Mouse (Mus musculus) spleen, adult 2 months (tissue): ENCODE measurements around the gene Hyal2. TPM values are rescaled to one million over a fixed set of nuclear protein-coding genes. Genes with fewer than 3 reads are reported as not detected.

Source experiments
- DNase-seq, 2 experiments: peaks; one replicate each; pipeline versions ENCODE4 v3.0.0 to v3.0.0-alpha.2; 2012 to 2021; ENCODE audit warnings: low spot score in 2 of 2, low read depth in 1 of 2
- H3K27ac ChIP-seq: fragments of 200-500 bp; 2 replicates; pipeline ENCODE4 v1.5.1; 2012; ENCODE audit warnings: low read length, inconsistent platforms; ENCODE audit not compliant: insufficient read depth
- H3K27me3 ChIP-seq: fragments of 200-500 bp; 2 replicates; pipeline ENCODE4 v1.6.1; 2012; ENCODE audit warnings: mild to moderate bottlenecking, moderate library complexity, low read length, inconsistent platforms; ENCODE audit not compliant: control insufficient read depth, insufficient read depth
- H3K36me3 ChIP-seq: fragments of 200-500 bp; 2 replicates; pipeline ENCODE4 v1.6.1; 2012; ENCODE audit warnings: mild to moderate bottlenecking, low read length, inconsistent platforms; ENCODE audit not compliant: control insufficient read depth, insufficient read depth
- H3K4me1 ChIP-seq: fragments of 200-500 bp; 2 replicates; pipeline ENCODE4 v1.6.1; 2011; ENCODE audit warnings: inconsistent platforms; ENCODE audit not compliant: control insufficient read depth, insufficient read depth, insufficient read length
- H3K4me3 ChIP-seq: fragments of 200-500 bp; 2 replicates; pipeline ENCODE4 v1.5.1; 2011; ENCODE audit warnings: mild to moderate bottlenecking, inconsistent platforms; ENCODE audit not compliant: insufficient read depth, insufficient read length; ENCODE audit errors: extremely low read depth
- CTCF ChIP-seq: fragments of 200-500 bp; IDR thresholded peaks from 2 replicates; pipeline ENCODE4 v1.5.1; 2011; ENCODE audit warnings: mild to moderate bottlenecking, inconsistent platforms; ENCODE audit not compliant: insufficient read depth, insufficient read length, insufficient replicate concordance; ENCODE audit errors: extremely low read depth
- POLR2A ChIP-seq: fragments of 200-500 bp; IDR thresholded peaks from 2 replicates; pipeline ENCODE4 v1.6.1; 2011; ENCODE audit warnings: low read depth, low read length, inconsistent platforms
- WGBS: fragments of 180-500 bp; shearing (Covaris S2); methylation state at CpG from one replicate; pipeline ENCODE4 v1.1.7; 2018; 5-methylcytosine and 5-hydroxymethylcytosine counted together
- polyA plus RNA-seq: library from polyadenylated mRNA; depleted of rRNA; stranded (reverse); fragments of >200 nt; gene quantifications from 2 replicates; pipeline ENCODE4 v1.2.3, GENCODE M21; 2012

Gene Hyal2
- polyA plus RNA-seq, 1 experiment: 38.1 TPM

DNA sequence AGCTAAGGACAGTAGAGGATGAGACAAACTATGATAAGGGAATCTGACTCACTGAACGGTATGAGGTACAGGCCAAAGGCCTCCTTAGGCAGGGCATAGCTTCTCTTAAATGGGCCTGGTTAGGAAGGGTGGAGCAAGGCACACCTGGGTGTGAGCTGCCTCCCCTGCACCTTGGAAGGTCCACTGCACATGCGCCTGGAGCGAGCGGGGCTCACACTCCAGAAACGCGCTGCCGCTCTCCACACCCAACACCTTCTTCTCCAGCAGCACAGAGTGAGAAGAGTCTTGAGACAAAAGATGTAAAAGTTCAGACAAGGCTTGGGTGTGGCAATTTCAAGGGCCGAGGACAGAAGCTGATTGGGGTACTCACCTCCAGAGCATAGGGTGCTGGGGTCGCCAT, 31.7 kb downstream of the Hyal2 start:
- Histone ChIP-seq H3K36me3 (no peaks in the 10 kb centered on the region), H3K27ac (no peak overlapping the region), H3K4me1 (peaks cover 24% of the 10 kb centered on the region; the same call in 1 of the 2 replicates), H3K4me3 (no peak overlapping the region), H3K27me3 (no peaks in the 10 kb centered on the region)
- WGBS: 88% methylated on average over 9 of the region's 9 CpGs
- TF ChIP-seq POLR2A: no peak
- no peak for TF ChIP-seq CTCF
- DNase-seq: no peak

DNA sequence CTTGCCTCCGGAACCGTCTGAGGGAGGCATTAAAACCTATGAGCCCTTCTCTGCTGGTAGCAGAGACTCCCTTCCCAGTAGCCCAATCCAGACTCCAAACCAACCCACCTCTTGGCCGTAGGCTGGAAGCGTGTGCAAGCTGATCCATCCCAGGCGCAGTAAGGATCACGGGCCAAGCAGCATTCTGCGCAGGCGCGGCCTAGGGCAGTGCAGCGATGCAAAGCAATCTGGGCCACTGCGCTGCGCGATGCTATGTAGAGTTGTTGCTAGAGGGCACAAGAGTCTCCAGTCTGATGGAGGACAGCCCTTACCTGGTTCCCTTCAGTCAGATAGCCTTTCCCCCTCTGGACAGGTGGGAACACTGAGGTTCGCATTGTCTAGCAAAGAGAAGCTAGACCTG, 32.1 kb downstream of the Hyal2 start:
- no peak for DNase-seq
- 89% methylated on average over 14 of the region's 14 CpGs for WGBS
- Histone ChIP-seq H3K4me3 (no peak overlapping the region), H3K27me3 (no peaks in the 10 kb centered on the region), H3K36me3 (no peaks in the 10 kb centered on the region), H3K27ac (no peak overlapping the region), H3K4me1 (peaks cover 24% of the 10 kb centered on the region)
- TF ChIP-seq POLR2A: no peak
- no peak for TF ChIP-seq CTCF

DNA sequence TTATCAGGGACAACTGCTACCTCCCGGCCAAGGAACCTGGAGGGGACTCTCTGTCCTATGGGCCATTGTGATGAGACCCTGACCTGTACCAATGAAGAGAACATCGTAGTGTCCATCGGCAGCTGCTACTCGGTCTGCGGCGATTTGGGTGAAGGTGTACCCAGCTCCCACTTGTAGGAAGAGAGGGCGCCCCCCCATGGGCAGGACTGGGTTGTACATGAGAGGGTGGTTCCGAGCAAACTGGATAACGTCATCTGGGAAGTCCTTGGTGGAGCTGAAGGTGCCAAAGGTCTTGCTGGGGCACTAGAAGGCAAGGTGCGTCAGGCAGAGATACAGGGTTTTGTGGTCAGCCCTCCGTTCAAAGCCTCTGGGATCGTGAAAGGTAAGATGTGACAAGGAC, 33.0 kb downstream of the Hyal2 start:
- TF ChIP-seq POLR2A (no peak), CTCF (no peak)
- no peaks in the 10 kb centered on the region for H3K36me3 ChIP-seq
- WGBS: 76% methylated on average over 12 of the region's 12 CpGs
- no peak for DNase-seq
- H3K27ac ChIP-seq: no peak overlapping the region
- H3K4me3 ChIP-seq: no peak overlapping the region
- no peaks in the 10 kb centered on the region for H3K27me3 ChIP-seq
- peaks cover 24% of the 10 kb centered on the region for H3K4me1 ChIP-seq

DNA sequence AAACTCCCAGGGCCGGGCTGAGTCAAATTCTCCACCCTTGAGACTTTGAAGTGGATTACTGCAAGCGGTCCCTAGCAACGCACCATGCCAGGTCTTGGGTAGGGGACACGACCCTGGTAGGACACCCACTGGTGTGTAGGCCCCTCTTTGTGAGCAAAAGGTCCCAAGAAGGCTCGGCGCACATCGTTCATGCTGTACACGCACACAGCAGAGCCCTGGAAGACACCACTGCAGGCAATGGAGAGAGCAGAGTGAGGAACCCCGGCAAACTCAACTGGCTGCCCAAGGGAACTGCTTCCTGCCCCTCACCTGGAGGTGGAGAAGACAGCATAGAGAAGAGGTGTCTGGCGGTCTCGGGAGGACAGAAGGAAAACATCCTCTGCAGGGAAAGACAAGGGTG, 33.5 kb downstream of the Hyal2 start:
- Histone ChIP-seq H3K4me3 (no peak overlapping the region), H3K27ac (no peak overlapping the region), H3K27me3 (no peaks in the 10 kb centered on the region), H3K4me1 (peaks cover 24% of the 10 kb centered on the region), H3K36me3 (no peaks in the 10 kb centered on the region)
- TF ChIP-seq CTCF: no peak
- TF ChIP-seq POLR2A: no peak
- no peak for DNase-seq
- WGBS: 84% methylated on average over 11 of the region's 11 CpGs

DNA sequence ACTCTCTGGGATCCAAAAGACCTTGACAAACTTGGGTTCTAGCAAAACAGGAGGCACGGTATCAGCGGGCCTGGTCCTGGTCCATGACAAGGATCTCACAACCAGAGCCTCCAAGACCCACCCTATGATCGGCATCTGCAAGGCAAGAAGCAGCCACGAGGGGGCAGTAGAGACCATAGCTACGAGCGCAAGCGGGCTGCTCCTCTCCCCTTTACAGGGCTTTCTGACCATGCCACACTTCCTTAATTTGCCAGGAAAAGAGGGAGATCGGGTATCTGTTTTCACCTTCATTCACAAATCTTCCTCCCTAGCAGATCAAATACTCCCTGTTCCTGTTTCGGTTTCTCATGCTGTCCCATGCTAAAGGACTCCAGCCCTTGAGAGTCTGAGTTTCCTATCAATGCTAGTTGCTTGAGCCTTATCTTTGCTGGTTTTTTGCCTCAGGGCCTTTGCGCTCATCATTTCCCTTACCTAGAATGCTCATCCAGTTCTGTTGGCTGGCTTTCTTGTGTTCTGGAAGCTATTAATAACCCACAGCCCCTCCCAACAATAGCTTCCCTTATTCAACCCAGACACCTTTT, 34.4 kb downstream of the Hyal2 start:
- TF ChIP-seq POLR2A (no peak), CTCF (peak; percentile 99)
- WGBS: 3% methylated on average over 10 of the region's 10 CpGs
- no peaks in the 10 kb centered on the region for H3K36me3 ChIP-seq
- DNase-seq: peak; percentile 65 to 87
- no peaks in the 10 kb centered on the region for H3K27me3 ChIP-seq
- no peak overlapping the region for H3K4me3 ChIP-seq
- no peak overlapping the region for H3K27ac ChIP-seq
- H3K4me1 ChIP-seq: peaks cover 24% of the 10 kb centered on the region

DNA sequence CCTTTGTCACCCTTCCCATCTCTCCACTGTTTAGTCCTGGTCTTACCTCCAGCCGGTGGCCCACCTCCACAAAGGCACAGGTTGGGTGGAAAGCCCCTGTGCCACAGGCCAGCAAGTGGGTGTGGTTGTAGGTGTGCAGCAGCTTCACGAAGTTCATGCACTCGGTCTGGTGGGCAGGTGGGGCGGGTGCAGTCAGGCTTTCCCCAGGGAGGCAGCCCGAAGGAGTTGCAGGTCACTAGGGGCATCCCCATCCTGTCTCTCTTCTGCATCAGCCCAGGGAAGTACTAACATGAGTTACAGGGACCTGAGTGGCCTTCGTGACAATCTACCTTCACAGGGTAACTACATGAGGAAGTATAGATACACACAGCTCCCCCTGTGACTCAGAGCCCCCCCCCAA, 35.5 kb downstream of the Hyal2 start:
- H3K27me3 ChIP-seq: no peaks in the 10 kb centered on the region
- H3K36me3 ChIP-seq: no peaks in the 10 kb centered on the region
- H3K4me3 ChIP-seq: no peak overlapping the region
- peak in 1 of 2 experiments; percentile 52 for DNase-seq
- H3K4me1 ChIP-seq: peaks cover 24% of the 10 kb centered on the region
- no peak for TF ChIP-seq POLR2A
- TF ChIP-seq CTCF: no peak
- 40% methylated on average over 6 of the region's 6 CpGs for WGBS
- H3K27ac ChIP-seq: no peak overlapping the region

DNA sequence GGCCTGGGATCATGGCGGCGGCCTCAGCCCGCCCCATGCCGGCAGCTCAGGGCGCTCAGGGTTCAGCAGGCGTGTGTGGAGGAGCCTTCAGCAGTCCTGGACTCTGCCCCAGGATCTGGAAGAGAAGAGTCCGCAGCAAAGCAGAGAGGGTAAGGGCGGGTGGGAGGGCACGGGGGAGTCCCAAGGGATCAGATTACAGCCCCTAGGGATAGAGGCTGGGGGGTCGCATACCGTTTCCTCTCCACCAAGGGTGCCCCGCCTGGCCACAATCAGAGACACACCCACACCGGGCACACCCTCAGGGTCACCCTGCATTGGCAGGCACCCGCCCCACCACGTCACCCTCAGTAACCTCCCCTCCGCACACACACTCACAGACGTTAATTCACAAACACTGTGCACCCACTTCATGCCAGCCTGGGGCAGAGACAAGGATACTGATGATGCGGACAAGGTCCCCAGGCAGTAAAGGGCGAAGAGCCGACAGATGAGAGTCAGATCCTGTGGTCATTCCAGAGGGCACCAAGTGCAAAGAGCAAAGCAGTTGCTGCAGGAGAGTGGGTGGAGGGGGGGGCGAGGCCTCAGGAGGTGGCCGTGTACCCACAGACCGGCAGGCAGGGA, 37.4 kb downstream of the Hyal2 start:
- no peak for DNase-seq
- Histone ChIP-seq H3K27ac (no peak overlapping the region), H3K4me3 (no peak overlapping the region), H3K4me1 (peaks cover 24% of the 10 kb centered on the region), H3K27me3 (no peaks in the 10 kb centered on the region), H3K36me3 (no peaks in the 10 kb centered on the region)
- TF ChIP-seq CTCF (no peak), POLR2A (no peak)
- WGBS: 66% methylated on average over 23 of the region's 23 CpGs
